Comparison of ENCODE assay signal across 15 mouse cellular contexts in genomic region chr2:129513546-129514400, GRCm38 (mm10). TPM values are rescaled to one million over a fixed set of nuclear protein-coding genes. Genes with fewer than 3 reads are reported as not detected.
DNase-seq lines count a peak whose midpoint lies in the region; ATAC-seq and TF ChIP-seq lines count a peak whose summit lies in the region.
"Had no signal": no experiment of that assay in that cellular context is flagged by ENCODE, and none has a peak within 500 bp of the region (broad histone marks: within the 10 kb centered on the region; RNA-seq: fewer than 3 reads in every experiment).

No protein-coding gene starts in this region.

- H3K9me3 ChIP-seq in liver, embryonic 13.5 days (replicated peaks): no peaks in the 10 kb centered on the region
- H3K9me3 ChIP-seq in embryonic facial prominence, embryonic 10.5 days: no peaks in the 10 kb centered on the region
- H3K9me3 ChIP-seq: forebrain, embryonic 12.5 days; lung, embryonic 15.5 days had no signal

- H3K27ac ChIP-seq in spleen, adult 2 months (ENCODE audit: insufficient read depth, low read length): peak overlapping the region; percentile 72
- H3K27ac ChIP-seq in liver, embryonic 13.5 days: no peak overlapping the region
- H3K27ac ChIP-seq in embryonic facial prominence, embryonic 10.5 days (replicated peaks): no peak overlapping the region
- H3K27ac ChIP-seq: forebrain, embryonic 12.5 days; lung, embryonic 15.5 days had no signal

- TF ChIP-seq CTCF in spleen, adult 2 months (IDR thresholded peaks at IDR 0.05; ENCODE audit: extremely low read depth, insufficient read depth, insufficient read length, insufficient replicate concordance): no peak

- peaks cover 19% of the 10 kb centered on the region for H3K4me1 ChIP-seq in spleen, adult 2 months (ENCODE audit: control insufficient read depth, insufficient read depth, insufficient read length)
- no peaks in the 10 kb centered on the region for H3K4me1 ChIP-seq in liver, embryonic 13.5 days (replicated peaks)
- peaks cover 13% of the 10 kb centered on the region for H3K4me1 ChIP-seq in embryonic facial prominence, embryonic 10.5 days

- DNase-seq in kidney, adult 18-20 months: peak; percentile 10
- no peak for DNase-seq in kidney, postnatal 10 days
- no peak for DNase-seq in spleen, adult 2 months (ENCODE audit: low read depth in 1 of 2, low spot score in 2 of 2)
- no peak for DNase-seq in spleen, postnatal 10 days (ENCODE audit: low spot score in 2 of 2)
- DNase-seq in liver, embryonic 13.5 days: no peak
- DNase-seq in adipocyte (ENCODE audit: low spot score): no peak
- DNase-seq in embryonic facial prominence, embryonic 10.5 days (ENCODE audit: low spot score): no peak
- DNase-seq: adrenal gland, postnatal 36 days; cerebellum, adult 11-12 months; heart, postnatal 4 days; right cerebral cortex, postnatal 14 days had no signal

- no peak for TF ChIP-seq POLR2A in spleen, adult 2 months (IDR thresholded peaks at IDR 0.05; ENCODE audit: low read depth, low read length)

- H3K27me3 ChIP-seq in spleen, adult 2 months (ENCODE audit: control insufficient read depth, insufficient read depth, low read length): no peaks in the 10 kb centered on the region
- H3K27me3 ChIP-seq in liver, embryonic 13.5 days: no peaks in the 10 kb centered on the region
- no peaks in the 10 kb centered on the region for H3K27me3 ChIP-seq in embryonic facial prominence, embryonic 10.5 days (replicated peaks; ENCODE audit: low read depth, poor library complexity, severe bottlenecking)
- H3K27me3 ChIP-seq: forebrain, embryonic 12.5 days; lung, embryonic 15.5 days had no signal

- peak; percentile 51; the same call in 1 of the 2 replicates for ATAC-seq in liver, embryonic 13.5 days (ENCODE audit: low read depth)
- ATAC-seq: inflammation-experienced regulatory T-cells, adult 6 months had no signal

- 47% methylated on average over 6 of the region's 6 CpGs for WGBS in spleen, adult 2 months
- 43% methylated on average over 6 of the region's 6 CpGs for WGBS in liver, embryonic 13.5 days (ENCODE audit: insufficient replicate concordance)
- WGBS in embryonic facial prominence, embryonic 10.5 days: 85% methylated on average over 6 of the region's 6 CpGs

- H3K9ac ChIP-seq in liver, embryonic 13.5 days: no peak overlapping the region
- H3K9ac ChIP-seq: forebrain, embryonic 12.5 days; lung, embryonic 15.5 days had no signal

- H3K36me3 ChIP-seq in spleen, adult 2 months (ENCODE audit: control insufficient read depth, insufficient read depth, low read length): no peaks in the 10 kb centered on the region
- H3K36me3 ChIP-seq in liver, embryonic 13.5 days: no peaks in the 10 kb centered on the region
- no peaks in the 10 kb centered on the region for H3K36me3 ChIP-seq in embryonic facial prominence, embryonic 10.5 days (replicated peaks)
- H3K36me3 ChIP-seq: forebrain, embryonic 12.5 days; lung, embryonic 15.5 days had no signal

- H3K4me2 ChIP-seq in liver, embryonic 13.5 days: no peak overlapping the region
- H3K4me2 ChIP-seq: forebrain, embryonic 12.5 days; lung, embryonic 15.5 days had no signal

- no peak overlapping the region for H3K4me3 ChIP-seq in spleen, adult 2 months (ENCODE audit: extremely low read depth, insufficient read depth, insufficient read length)
- no peak overlapping the region for H3K4me3 ChIP-seq in liver, embryonic 13.5 days (replicated peaks)
- no peak overlapping the region for H3K4me3 ChIP-seq in embryonic facial prominence, embryonic 10.5 days
- H3K4me3 ChIP-seq: forebrain, embryonic 12.5 days; lung, embryonic 15.5 days had no signal

RNA-seq across cellular contexts. Expression of gene F830045P16Rik, which starts 22.6 kb away (rescaled TPM):
- 0.07 TPM in 1 of 2 replicates, not detected in the other for polyA plus RNA-seq in spleen, adult 2 months (2012; rRNA removed)
- polyA plus RNA-seq in liver, embryonic 13.5 days (2015; fragmentation: Nextera tagmentation; extraction: Ambion mirVana): 0.06 TPM in 1 of 2 replicates, not detected in the other
- polyA plus RNA-seq in embryonic facial prominence, embryonic 10.5 days (2016; fragmentation: Nextera tagmentation; extraction: Ambion mirVana): not detected in 2 replicates
- polyA plus RNA-seq: forebrain, embryonic 12.5 days; inflammation-experienced regulatory T-cells, adult 6 months; lung, embryonic 15.5 days; testis, adult 2 months had no signal
